Mouse (Mus musculus) ES-Bruce4 (cell line): ENCODE measurements around the gene Zup1.
"Not testable (repeated sequence)": the region's sequence is repeated elsewhere in the genome, so short reads cannot be mapped to it uniquely, and the experiment has no call there.

ENCODE experiments used
- CTCF ChIP-seq: IDR thresholded peaks from one replicate; pipeline ENCODE4 v1.8.1; 2011; ENCODE audit warnings: low read depth, low read length
- EP300 ChIP-seq: IDR thresholded peaks from 2 replicates; pipeline ENCODE4 v1.6.1; 2011; ENCODE audit warnings: low read depth, low read length; ENCODE audit not compliant: insufficient read depth

DNA sequence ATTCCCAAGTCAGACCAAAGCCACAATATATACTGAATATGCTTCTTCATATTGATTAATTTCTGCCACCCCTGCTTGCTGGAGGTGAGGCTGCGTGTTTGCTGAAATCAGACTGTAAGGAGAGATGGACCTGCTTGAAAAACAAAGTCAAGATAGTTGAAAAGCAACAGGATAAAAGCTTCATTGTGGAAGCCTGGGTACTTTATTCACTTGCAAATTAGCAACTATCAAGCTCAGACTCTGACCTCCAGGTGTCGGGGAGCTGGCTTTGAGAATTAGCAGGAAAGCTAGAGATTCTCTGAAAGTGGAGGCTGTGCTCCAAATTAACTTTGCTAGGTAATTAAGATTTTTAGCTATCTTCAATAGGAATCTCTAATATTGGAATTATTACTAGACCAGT is 68.7 kb downstream of the Zup1 start:
- not testable (repeated sequence) for TF ChIP-seq CTCF, EP300
